Mouse (Mus musculus) midbrain, embryonic 12.5 days (tissue): ENCODE data around the gene Mfn1. TPM values are rescaled to one million over a fixed set of nuclear protein-coding genes. Genes with fewer than 3 reads are reported as not detected.

Source experiments
- ATAC-seq: fragments of 200-750 bp; cut with Nextera tagmentation; 2 replicates; pipeline ENCODE4 v1.8.0; 2017; ENCODE audit warnings: low read depth, moderate TSS enrichment, moderate library complexity; ENCODE audit not compliant: low FRiP score
- H3K27ac ChIP-seq: fragments of 300-500 bp; sonication (generic); replicated peaks from 2 replicates; pipeline ENCODE4 v1.5.1; 2016; ENCODE audit warnings: mild to moderate bottlenecking
- H3K27me3 ChIP-seq: fragments of 300-500 bp; sonication (generic); 2 replicates; pipeline ENCODE4 v1.6.1; 2016; ENCODE audit warnings: mild to moderate bottlenecking
- H3K36me3 ChIP-seq: fragments of 300-500 bp; sonication (generic); 2 replicates; pipeline ENCODE4 v1.6.1; 2016
- H3K4me1 ChIP-seq: fragments of 300-500 bp; sonication (generic); 2 replicates; pipeline ENCODE4 v1.6.1; 2016
- H3K4me2 ChIP-seq: fragments of 300-500 bp; sonication (generic); replicated peaks from 2 replicates; pipeline ENCODE4 v1.6.1; 2016; ENCODE audit warnings: mild to moderate bottlenecking, moderate library complexity
- H3K4me3 ChIP-seq: fragments of 300-500 bp; sonication (generic); 2 replicates; pipeline ENCODE4 v1.5.1; 2016; ENCODE audit warnings: mild to moderate bottlenecking
- H3K9ac ChIP-seq: fragments of 300-500 bp; sonication (generic); replicated peaks from 2 replicates; pipeline ENCODE4 v1.6.1; 2016; ENCODE audit warnings: mild to moderate bottlenecking, moderate library complexity
- H3K9me3 ChIP-seq: fragments of 300-500 bp; sonication (generic); 2 replicates; pipeline ENCODE4 v1.6.1; 2016; ENCODE audit warnings: mild to moderate bottlenecking
- WGBS: fragments of 180-500 bp; shearing (Covaris S2); methylation state at CpG from one replicate; pipeline ENCODE4 v1.1.7; 2016; 5-methylcytosine and 5-hydroxymethylcytosine counted together
- polyA plus RNA-seq: library from polyadenylated mRNA; unstranded; fragments of >200 nt; fragmentation: Nextera tagmentation; extraction: Ambion mirVana; gene quantifications from 2 replicates; pipeline ENCODE4 v1.2.1, GENCODE M21; 2016

Mfn1 gene
- polyA plus RNA-seq, 1 experiment from 2014 or later, result 41.4 TPM

- Histone ChIP-seq H3K27ac (no peak overlapping the region), H3K4me2 (no peak overlapping the region)
- WGBS, result 89% methylated on average over 3 of the region's 3 CpGs
These were observed 52.6 kb downstream of the Mfn1 start for GRCm38 (mm10) chr3:32581911-32582310.

GRCm38 (mm10) chr3:32583489-32583888 is 54.2 kb downstream of the Mfn1 start:
- H3K36me3 ChIP-seq, result peaks cover 25% of the 10 kb centered on the region
- H3K4me1 ChIP-seq, result no peaks in the 10 kb centered on the region
- ATAC-seq, result no peak
- H3K9ac ChIP-seq, result no peak overlapping the region
- no peaks in the 10 kb centered on the region for H3K27me3 ChIP-seq
- WGBS, result 92% methylated on average over 4 of the region's 4 CpGs
- no peak overlapping the region for H3K4me2 ChIP-seq
- H3K9me3 ChIP-seq, result no peaks in the 10 kb centered on the region
- no peak overlapping the region for H3K4me3 ChIP-seq
- no peak overlapping the region for H3K27ac ChIP-seq

More at GRCm38 (mm10) chr3:32581911-32582310, 52.6 kb downstream of the Mfn1 start:
- peaks cover 24% of the 10 kb centered on the region for H3K36me3 ChIP-seq
- H3K4me1 ChIP-seq, result no peaks in the 10 kb centered on the region
- H3K9me3 ChIP-seq, result no peaks in the 10 kb centered on the region
- H3K4me3 ChIP-seq, result no peak overlapping the region
- ATAC-seq, result no peak
- no peaks in the 10 kb centered on the region for H3K27me3 ChIP-seq
- no peak overlapping the region for H3K9ac ChIP-seq

GRCm38 (mm10) chr3:32586274-32586673 is 57.0 kb downstream of the Mfn1 start:
- Histone ChIP-seq H3K36me3 (peaks cover 34% of the 10 kb centered on the region), H3K27ac (no peak overlapping the region), H3K4me3 (no peak overlapping the region), H3K4me1 (no peaks in the 10 kb centered on the region), H3K27me3 (no peaks in the 10 kb centered on the region), H3K4me2 (no peak overlapping the region), H3K9ac (no peak overlapping the region), H3K9me3 (no peaks in the 10 kb centered on the region)
- WGBS, result 96% methylated on average over 3 of the region's 3 CpGs
- no peak for ATAC-seq

- 92% methylated on average over 4 of the region's 4 CpGs for WGBS
These were observed 65.8 kb downstream of the Mfn1 start for GRCm38 (mm10) chr3:32595080-32595479.

GRCm38 (mm10) chr3:32599328-32599727 is 70.1 kb downstream of the Mfn1 start:
- H3K27ac ChIP-seq, result no peak overlapping the region
- no peak overlapping the region for H3K4me2 ChIP-seq
- H3K4me1 ChIP-seq, result no peaks in the 10 kb centered on the region
- 0 out of 2 replicates have a peak, but pooled peaks cover 3% of the 10 kb centered on the region for H3K36me3 ChIP-seq
- no peak for ATAC-seq
- 70% methylated on average over 3 of the region's 3 CpGs for WGBS
- no peak overlapping the region for H3K4me3 ChIP-seq
- H3K9me3 ChIP-seq, result no peaks in the 10 kb centered on the region
- no peaks in the 10 kb centered on the region for H3K27me3 ChIP-seq
- no peak overlapping the region for H3K9ac ChIP-seq

More at GRCm38 (mm10) chr3:32595080-32595479, 65.8 kb downstream of the Mfn1 start:
- Histone ChIP-seq H3K9ac (no peak overlapping the region), H3K27me3 (no peaks in the 10 kb centered on the region), H3K36me3 (0 out of 2 replicates have a peak, but pooled peaks cover 4% of the 10 kb centered on the region), H3K4me1 (no peaks in the 10 kb centered on the region), H3K4me3 (no peak overlapping the region), H3K4me2 (no peak overlapping the region), H3K9me3 (no peaks in the 10 kb centered on the region), H3K27ac (no peak overlapping the region)
- ATAC-seq, result no peak

- no peak overlapping the region for H3K4me2 ChIP-seq
- H3K9me3 ChIP-seq, result no peaks in the 10 kb centered on the region
- no peak overlapping the region for H3K27ac ChIP-seq
- ATAC-seq, result no peak
- H3K9ac ChIP-seq, result no peak overlapping the region
- H3K27me3 ChIP-seq, result no peaks in the 10 kb centered on the region
- WGBS, result 96% methylated on average over 10 of the region's 10 CpGs
- no peak overlapping the region for H3K4me3 ChIP-seq
- H3K36me3 ChIP-seq, result no peaks in the 10 kb centered on the region
- no peaks in the 10 kb centered on the region for H3K4me1 ChIP-seq
These were observed 71.8 kb downstream of the Mfn1 start for GRCm38 (mm10) chr3:32601055-32601454.

GRCm38 (mm10) chr3:32609233-32609632 is 80.0 kb downstream of the Mfn1 start:
- no peak overlapping the region for H3K27ac ChIP-seq
- H3K4me3 ChIP-seq, result no peak overlapping the region
- H3K9me3 ChIP-seq, result no peaks in the 10 kb centered on the region
- 97% methylated on average over 4 of the region's 4 CpGs for WGBS
- peak; percentile 47; the same call in 1 of the 2 replicates for ATAC-seq
- no peak overlapping the region for H3K9ac ChIP-seq
- no peaks in the 10 kb centered on the region for H3K27me3 ChIP-seq
- no peaks in the 10 kb centered on the region for H3K36me3 ChIP-seq
- H3K4me1 ChIP-seq, result no peaks in the 10 kb centered on the region
- H3K4me2 ChIP-seq, result no peak overlapping the region

- peak; percentile 50; the same call in 1 of the 2 replicates for ATAC-seq
- no peaks in the 10 kb centered on the region for H3K4me1 ChIP-seq
- no peak overlapping the region for H3K27ac ChIP-seq
- 42% methylated on average over 7 of the region's 7 CpGs for WGBS
- H3K27me3 ChIP-seq, result peaks cover 4% of the 10 kb centered on the region; the same call in 1 of the 2 replicates
- no peaks in the 10 kb centered on the region for H3K9me3 ChIP-seq
- H3K36me3 ChIP-seq, result no peaks in the 10 kb centered on the region
- H3K4me2 ChIP-seq, result no peak overlapping the region
- no peak overlapping the region for H3K9ac ChIP-seq
- no peak overlapping the region for H3K4me3 ChIP-seq
These were observed 81.3 kb downstream of the Mfn1 start for GRCm38 (mm10) chr3:32610560-32610959.

GRCm38 (mm10) chr3:32611606-32612170 is 82.4 kb downstream of the Mfn1 start:
- Histone ChIP-seq H3K4me3 (no peak overlapping the region), H3K4me2 (no peak overlapping the region), H3K36me3 (no peaks in the 10 kb centered on the region), H3K27me3 (peaks cover 4% of the 10 kb centered on the region; the same call in 1 of the 2 replicates), H3K9me3 (no peaks in the 10 kb centered on the region), H3K27ac (no peak overlapping the region), H3K9ac (no peak overlapping the region), H3K4me1 (no peaks in the 10 kb centered on the region)
- 83% methylated on average over 11 of the region's 11 CpGs for WGBS
- ATAC-seq, result no peak

GRCm38 (mm10) chr3:32614786-32615185 is 85.5 kb downstream of the Mfn1 start:
- no peak overlapping the region for H3K4me2 ChIP-seq
- no peaks in the 10 kb centered on the region for H3K9me3 ChIP-seq
- H3K4me1 ChIP-seq, result 0 out of 2 replicates have a peak, but pooled peaks cover 4% of the 10 kb centered on the region
- no peak for ATAC-seq
- H3K4me3 ChIP-seq, result no peak overlapping the region
- no peaks in the 10 kb centered on the region for H3K36me3 ChIP-seq
- H3K27ac ChIP-seq, result no peak overlapping the region
- peaks cover 4% of the 10 kb centered on the region; the same call in 1 of the 2 replicates for H3K27me3 ChIP-seq
- WGBS, result 84% methylated on average over 2 of the region's 2 CpGs
- H3K9ac ChIP-seq, result no peak overlapping the region

- H3K27ac ChIP-seq, result no peak overlapping the region
- WGBS, result 79% methylated on average over 5 of the region's 5 CpGs
- no peak overlapping the region for H3K9ac ChIP-seq
- peaks cover 4% of the 10 kb centered on the region; the same call in 1 of the 2 replicates for H3K27me3 ChIP-seq
- H3K4me3 ChIP-seq, result peak overlapping the region; percentile 64
- no peaks in the 10 kb centered on the region for H3K36me3 ChIP-seq
- H3K4me2 ChIP-seq, result peak overlapping the region; percentile 57
- no peak for ATAC-seq
- H3K4me1 ChIP-seq, result 0 out of 2 replicates have a peak, but pooled peaks cover 4% of the 10 kb centered on the region
- H3K9me3 ChIP-seq, result no peaks in the 10 kb centered on the region
These were observed 86.1 kb downstream of the Mfn1 start for GRCm38 (mm10) chr3:32615376-32615775.

- 0 out of 2 replicates have a peak, but pooled peaks cover 4% of the 10 kb centered on the region for H3K4me1 ChIP-seq
- peaks cover 4% of the 10 kb centered on the region; the same call in 1 of the 2 replicates for H3K27me3 ChIP-seq
- H3K9me3 ChIP-seq, result no peaks in the 10 kb centered on the region
- H3K9ac ChIP-seq, result peak overlapping the region; percentile 73
- ATAC-seq, result no peak
- H3K4me2 ChIP-seq, result peak overlapping the region; percentile 57
- H3K4me3 ChIP-seq, result peak overlapping the region; percentile 64
- 0 out of 2 replicates have a peak overlapping the region, but pooled peaks have one; percentile 1 for H3K27ac ChIP-seq
- no peaks in the 10 kb centered on the region for H3K36me3 ChIP-seq
- WGBS, result 32% methylated on average over 5 of the region's 14 CpGs
These were observed 86.7 kb downstream of the Mfn1 start for GRCm38 (mm10) chr3:32616006-32616330.
